ENCODE assay signal across 9 mouse cellular contexts in the genomic region with DNA sequence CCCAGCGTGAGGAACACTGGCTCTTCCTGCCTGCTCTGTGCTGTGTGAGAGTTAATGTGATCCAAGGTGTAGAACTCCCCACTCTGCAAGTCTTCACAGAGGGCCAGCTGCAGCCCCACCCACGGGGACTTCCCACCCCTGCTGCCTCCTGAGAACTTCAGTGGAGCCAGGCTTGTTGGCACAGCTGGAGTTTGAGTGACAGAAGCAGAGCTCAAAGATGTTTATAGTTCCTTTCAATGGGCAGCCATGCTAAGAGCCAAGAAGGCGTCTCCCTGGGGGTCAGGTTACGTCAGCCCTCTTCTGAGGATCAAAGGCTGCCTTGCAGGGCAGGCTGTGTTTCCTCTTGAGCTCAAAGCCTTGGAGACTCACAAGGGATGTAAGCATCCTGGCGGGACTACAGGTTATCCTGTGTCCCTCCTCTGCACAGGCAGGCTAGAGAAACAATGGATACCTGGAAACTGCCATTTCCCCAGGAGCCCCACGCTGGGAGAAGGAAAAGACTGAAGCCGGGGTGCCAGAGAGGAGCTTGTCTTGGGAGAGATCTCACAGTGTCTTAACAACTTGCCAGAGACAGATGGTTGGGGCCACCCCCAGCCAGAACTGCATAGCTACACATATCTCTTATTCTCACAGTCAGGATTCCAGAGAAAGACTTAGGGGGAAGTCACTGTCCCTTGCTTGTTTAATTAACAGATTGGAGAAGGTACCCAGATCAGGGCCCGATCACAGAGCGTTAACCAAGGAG. TPM values are rescaled to one million over a fixed set of nuclear protein-coding genes. Genes with fewer than 3 reads are reported as not detected.
DNase-seq lines count a peak whose midpoint lies in the region; ATAC-seq and TF ChIP-seq lines count a peak whose summit lies in the region.
"Had no signal": no experiment of that assay in that cellular context is flagged by ENCODE, and none has a peak within 500 bp of the region (broad histone marks: within the 10 kb centered on the region; RNA-seq: fewer than 3 reads in every experiment).

No protein-coding gene starts in this region.

- WGBS in embryonic facial prominence, embryonic 13.5 days: 18% methylated on average over 9 of the region's 9 CpGs
- 23% methylated on average over 9 of the region's 9 CpGs for WGBS in heart, embryonic 15.5 days
- 14% methylated on average over 9 of the region's 9 CpGs for WGBS in midbrain, embryonic 14.5 days
- 69% methylated on average over 9 of the region's 9 CpGs for WGBS in thymus, adult 2 months

- peak overlapping the region; percentile 82 for H3K27ac ChIP-seq in embryonic facial prominence, embryonic 13.5 days
- peak overlapping the region; percentile 8; the same call in 1 of the 2 replicates for H3K27ac ChIP-seq in heart, embryonic 15.5 days
- H3K27ac ChIP-seq in midbrain, embryonic 14.5 days (replicated peaks; ENCODE audit: low read depth, low read length): peak overlapping the region; percentile 32; the same call in 1 of the 2 replicates
- no peak overlapping the region for H3K27ac ChIP-seq in thymus, adult 2 months (ENCODE audit: control insufficient read depth, insufficient read depth, low read length)
- H3K27ac ChIP-seq: liver, embryonic 14.5 days had no signal

- H3K9me3 ChIP-seq in embryonic facial prominence, embryonic 13.5 days: no peaks in the 10 kb centered on the region
- H3K9me3 ChIP-seq in heart, embryonic 15.5 days (replicated peaks): no peaks in the 10 kb centered on the region
- H3K9me3 ChIP-seq in midbrain, embryonic 14.5 days (ENCODE audit: control insufficient read depth, low read length): no peaks in the 10 kb centered on the region

- 0 out of 2 replicates have a peak overlapping the region, but pooled peaks have one; percentile 19 for H3K4me2 ChIP-seq in embryonic facial prominence, embryonic 13.5 days
- no peak overlapping the region for H3K4me2 ChIP-seq in heart, embryonic 15.5 days
- H3K4me2 ChIP-seq in midbrain, embryonic 14.5 days (ENCODE audit: low read length): no peak overlapping the region

- no peak overlapping the region for H3K4me3 ChIP-seq in embryonic facial prominence, embryonic 13.5 days
- no peak overlapping the region for H3K4me3 ChIP-seq in heart, embryonic 15.5 days
- no peak overlapping the region for H3K4me3 ChIP-seq in midbrain, embryonic 14.5 days (replicated peaks; ENCODE audit: low read depth, low read length)
- no peak overlapping the region for H3K4me3 ChIP-seq in thymus, adult 2 months (ENCODE audit: control insufficient read depth, insufficient read depth, low read length)

- peak; percentile 22 for DNase-seq in retina, embryonic 14.5 days (ENCODE audit: low spot score)
- DNase-seq in retina, postnatal 1 day: no peak
- peak; percentile 20 to 40 for DNase-seq in left cerebral cortex, adult 8-10 months (ENCODE audit: low spot score in 2 of 2)
- peak; percentile 67 for DNase-seq in midbrain, embryonic 14.5 days
- DNase-seq in c-Kit-positive CD71-positive TER-119-positive erythroid progenitor cells, embryonic 14.5 days (ENCODE audit: low spot score): no peak
- DNase-seq in thymus, adult 2 months: no peak

- H3K27me3 ChIP-seq in embryonic facial prominence, embryonic 13.5 days: no peaks in the 10 kb centered on the region
- no peaks in the 10 kb centered on the region for H3K27me3 ChIP-seq in heart, embryonic 15.5 days
- no peaks in the 10 kb centered on the region for H3K27me3 ChIP-seq in midbrain, embryonic 14.5 days (ENCODE audit: control insufficient read depth, insufficient read depth, low read length)
- H3K27me3 ChIP-seq in thymus, adult 2 months (ENCODE audit: control insufficient read depth, insufficient read depth, low read length): no peaks in the 10 kb centered on the region

- no peak for TF ChIP-seq POLR2A in thymus, adult 2 months (IDR thresholded peaks at IDR 0.05; ENCODE audit: control insufficient read depth, extremely low read depth, insufficient read depth, low read length, poor library complexity)

- peak; percentile 73 for ATAC-seq in embryonic facial prominence, embryonic 13.5 days (ENCODE audit: insufficient number of reproducible peaks, insufficient read depth, low FRiP score, low TSS enrichment, low read depth)
- no peak; the same call in 1 of the 2 replicates for ATAC-seq in heart, embryonic 15.5 days (replicated peaks; ENCODE audit: insufficient number of reproducible peaks, insufficient read depth, low FRiP score, low read depth)
- ATAC-seq in midbrain, embryonic 14.5 days (ENCODE audit: low FRiP score, low TSS enrichment): no peak

- peaks cover 17% of the 10 kb centered on the region for H3K4me1 ChIP-seq in embryonic facial prominence, embryonic 13.5 days
- H3K4me1 ChIP-seq in heart, embryonic 15.5 days (replicated peaks): no peaks in the 10 kb centered on the region
- H3K4me1 ChIP-seq in midbrain, embryonic 14.5 days (ENCODE audit: control insufficient read depth, insufficient read depth, low read length): no peaks in the 10 kb centered on the region
- H3K4me1 ChIP-seq in thymus, adult 2 months (replicated peaks; ENCODE audit: control insufficient read depth, insufficient read depth, low read length): no peaks in the 10 kb centered on the region; the same call in 1 of the 2 replicates

- no peak for TF ChIP-seq CTCF in thymus, adult 2 months (IDR thresholded peaks at IDR 0.05; ENCODE audit: borderline replicate concordance, control insufficient read depth, extremely low read depth, insufficient read depth, low read length, poor library complexity)

- H3K9ac ChIP-seq in embryonic facial prominence, embryonic 13.5 days: peak overlapping the region; percentile 37; the same call in 1 of the 2 replicates
- H3K9ac ChIP-seq in heart, embryonic 15.5 days: no peak overlapping the region
- no peak overlapping the region for H3K9ac ChIP-seq in midbrain, embryonic 14.5 days (replicated peaks; ENCODE audit: low read length)
- H3K9ac ChIP-seq: liver, embryonic 14.5 days had no signal

- no peaks in the 10 kb centered on the region for H3K36me3 ChIP-seq in embryonic facial prominence, embryonic 13.5 days
- no peaks in the 10 kb centered on the region for H3K36me3 ChIP-seq in heart, embryonic 15.5 days
- no peaks in the 10 kb centered on the region for H3K36me3 ChIP-seq in midbrain, embryonic 14.5 days (ENCODE audit: control insufficient read depth, insufficient read depth, low read length)
- no peaks in the 10 kb centered on the region for H3K36me3 ChIP-seq in thymus, adult 2 months (ENCODE audit: control insufficient read depth, insufficient read depth, low read length)

RNA-seq across cellular contexts. Expression of gene Abcc6, which starts 16.7 kb away (rescaled TPM):
- polyA plus RNA-seq in embryonic facial prominence, embryonic 13.5 days (2015; fragmentation: Nextera tagmentation; extraction: Ambion mirVana): 0.25 TPM in 2 replicates
- polyA plus RNA-seq in heart, embryonic 15.5 days (2015; fragmentation: Nextera tagmentation; extraction: Ambion mirVana): 0.16 TPM in 1 of 2 replicates, not detected in the other
- total RNA-seq in left cerebral cortex, adult 8-10 months (2022): 1 to 10 TPM; 1.9 to 2.5 (median 2.3) TPM
- 0.12 and 0.24 TPM in 2 replicates for polyA plus RNA-seq in midbrain, embryonic 14.5 days (2014; fragmentation: Nextera tagmentation; extraction: Ambion mirVana)
- 0.49 and 0.61 TPM in 2 replicates for polyA plus RNA-seq in thymus, adult 2 months (2012; rRNA removed)

RNA-seq across cellular contexts. Expression of gene Nomo1, which starts 20.1 kb away (rescaled TPM):
- polyA plus RNA-seq in embryonic facial prominence, embryonic 13.5 days (2015; fragmentation: Nextera tagmentation; extraction: Ambion mirVana): 28.4 and 33.8 TPM in 2 replicates
- polyA plus RNA-seq in heart, embryonic 15.5 days (2015; fragmentation: Nextera tagmentation; extraction: Ambion mirVana): 30.8 and 37.9 TPM in 2 replicates
- total RNA-seq in left cerebral cortex, adult 8-10 months (2022): 100 to 1,000 TPM; 100 to 108 (median 103) TPM
- polyA plus RNA-seq in midbrain, embryonic 14.5 days (2014; fragmentation: Nextera tagmentation; extraction: Ambion mirVana): 28.6 and 32.6 TPM in 2 replicates
- polyA plus RNA-seq in thymus, adult 2 months (2012; rRNA removed): 37.4 and 42.4 TPM in 2 replicates

Comparison
In these comparisons a context has a peak if more than half of its experiments do, and no peak if none do; other contexts are left out.
1. DNase-seq: peak in retina, embryonic 14.5 days (single experiment), left cerebral cortex, adult 8-10 months (2 of 2) and midbrain, embryonic 14.5 days (single experiment); none in retina, postnatal 1 day (single experiment), c-Kit-positive CD71-positive TER-119-positive erythroid progenitor cells, embryonic 14.5 days (single experiment) and thymus, adult 2 months (single experiment).